Mouse (Mus musculus) spleen, adult 12 weeks (tissue): ENCODE data around the gene Tmem132b.

Experiments
- DNase-seq: peaks from one replicate; pipeline ENCODE4 v3.0.0; 2022; ENCODE audit warnings: low spot score

Tmem132b gene

DNA sequence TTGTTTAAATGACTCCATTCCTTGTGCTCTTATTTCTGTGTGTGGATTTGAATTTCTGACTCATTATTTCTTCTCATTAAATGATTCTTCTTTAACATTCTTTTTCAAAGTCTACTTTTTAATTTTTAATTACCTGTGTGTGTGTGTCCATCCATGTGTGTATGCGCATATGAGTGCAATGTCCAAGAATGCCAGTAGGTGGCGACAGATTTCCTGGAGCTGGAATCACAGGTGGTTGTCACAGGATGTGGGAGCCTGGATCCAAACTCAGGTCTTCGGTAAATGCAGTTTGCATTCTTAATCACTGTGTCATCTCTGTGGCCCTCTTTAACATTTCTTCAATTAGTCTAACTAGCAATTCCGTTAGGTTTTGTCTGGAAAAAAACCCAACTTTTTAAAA, 240.7 kb downstream of the Tmem132b start:
- DNase-seq: no peak

DNA sequence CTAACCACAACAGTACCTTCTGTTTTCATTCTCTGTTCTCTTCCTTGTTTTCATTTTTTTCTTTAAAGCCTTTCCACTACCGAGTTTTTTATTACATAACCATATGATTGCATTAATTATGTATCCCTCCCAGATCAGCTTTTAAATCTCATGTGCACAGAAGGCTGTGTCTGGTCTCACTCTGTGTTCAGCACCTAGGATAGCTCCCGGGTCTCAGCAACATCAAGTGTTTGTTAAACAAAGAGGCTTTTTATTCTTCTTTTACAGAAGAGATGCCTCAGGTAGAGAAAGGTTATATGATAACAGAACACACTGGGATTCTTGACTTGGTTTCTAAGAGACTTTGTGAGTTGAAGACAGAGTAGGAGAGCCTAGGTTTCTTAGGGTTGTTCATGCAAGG, 241.2 kb downstream of the Tmem132b start:
- DNase-seq: no peak

DNA sequence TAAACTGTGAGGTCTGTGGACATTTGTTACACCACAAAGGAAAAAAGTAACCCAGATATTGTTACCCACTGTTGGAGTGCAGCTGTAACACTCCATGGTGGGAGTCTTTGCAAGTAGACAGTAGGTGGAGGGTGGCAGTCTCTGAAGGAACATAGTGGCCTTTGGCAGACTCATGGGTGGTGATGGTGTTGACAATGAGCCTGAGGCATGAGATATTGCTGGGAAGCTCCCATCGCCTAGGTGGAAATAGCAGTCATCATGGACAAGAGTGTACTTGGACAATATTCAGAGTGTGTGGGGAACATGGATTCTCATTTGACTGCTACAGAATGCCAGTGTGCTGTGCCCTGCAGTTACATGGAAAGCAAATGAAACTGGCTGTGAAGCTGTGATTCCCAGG, 248.8 kb downstream of the Tmem132b start:
- DNase-seq: no peak

DNA sequence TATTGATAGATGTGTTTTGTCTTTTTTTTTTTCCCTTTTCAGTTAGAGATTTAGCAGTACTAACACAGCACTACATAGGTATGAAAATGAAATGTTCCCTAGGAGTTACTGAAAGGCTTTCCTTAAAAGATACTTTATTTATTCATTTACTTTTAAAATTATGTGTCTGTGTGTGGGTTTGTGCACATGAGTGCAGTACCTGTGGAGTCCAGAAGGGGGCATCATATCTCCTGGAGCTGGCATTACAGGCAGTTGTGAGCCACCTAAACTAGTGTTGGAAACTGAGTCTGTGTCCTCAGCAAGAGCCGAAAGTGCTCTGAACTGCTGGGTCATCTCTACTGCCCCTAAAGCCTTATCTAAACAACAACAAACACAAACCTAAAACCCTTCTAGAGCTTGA, 261.1 kb downstream of the Tmem132b start:
- no peak for DNase-seq

DNA sequence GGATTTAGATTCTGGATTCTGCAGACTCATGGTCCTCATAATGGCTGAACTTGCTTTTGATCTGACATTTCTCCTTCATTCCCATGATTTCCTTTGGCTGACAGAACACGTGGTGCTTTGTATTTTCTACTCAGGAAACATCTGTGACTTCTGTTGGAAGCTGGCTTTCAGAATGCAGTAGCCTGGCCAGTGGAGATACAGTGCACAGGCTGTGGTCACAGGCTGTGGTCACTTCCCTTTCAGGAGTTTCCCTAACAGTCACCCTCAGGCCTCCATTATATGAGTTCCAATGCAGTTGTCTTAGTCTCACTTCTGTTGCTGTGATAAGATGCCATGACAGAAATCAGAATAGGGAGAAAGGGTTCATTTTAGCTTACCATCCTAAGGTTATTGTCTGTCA, 262.7 kb downstream of the Tmem132b start:
- no peak for DNase-seq

DNA sequence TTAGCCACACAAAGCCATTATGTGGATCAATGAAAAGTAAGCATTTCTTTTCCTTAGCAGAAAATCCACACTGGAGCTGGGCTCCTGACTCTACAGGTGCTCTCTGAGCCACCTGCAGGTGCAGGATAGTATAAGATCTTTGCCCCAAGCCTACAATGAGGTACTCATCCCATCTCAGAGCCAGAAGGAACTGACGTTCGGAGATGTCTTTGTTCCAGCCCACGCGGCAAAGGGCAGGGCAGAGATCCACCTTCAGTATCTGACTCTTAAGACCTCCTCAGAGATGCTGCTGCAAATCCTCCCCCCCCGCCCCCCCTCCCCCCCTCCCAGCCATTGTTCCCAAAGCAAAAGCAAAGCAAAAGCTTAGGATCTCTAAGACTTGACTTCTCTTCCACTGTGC, 268.0 kb downstream of the Tmem132b start:
- no peak for DNase-seq

DNA sequence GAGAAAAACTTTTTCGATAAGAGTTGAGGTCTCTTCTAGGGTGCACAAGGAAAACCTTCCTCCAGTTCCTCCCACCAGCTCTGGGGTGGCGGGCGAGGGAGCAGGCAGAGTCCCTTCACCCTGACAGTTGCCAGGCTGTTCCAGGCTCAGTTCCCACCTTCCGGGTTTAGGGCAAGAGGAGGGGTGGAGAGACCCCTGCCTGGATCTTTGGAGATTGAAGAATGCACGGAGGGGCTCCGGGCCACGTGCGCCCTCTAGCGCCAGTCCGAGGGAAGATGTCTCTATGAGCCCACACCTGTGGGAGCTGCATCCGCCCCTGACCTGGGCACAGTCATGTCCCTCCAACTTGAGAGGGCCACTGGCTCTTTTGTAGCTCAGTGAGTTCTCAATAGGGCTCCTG, 268.5 kb downstream of the Tmem132b start:
- DNase-seq: no peak

DNA sequence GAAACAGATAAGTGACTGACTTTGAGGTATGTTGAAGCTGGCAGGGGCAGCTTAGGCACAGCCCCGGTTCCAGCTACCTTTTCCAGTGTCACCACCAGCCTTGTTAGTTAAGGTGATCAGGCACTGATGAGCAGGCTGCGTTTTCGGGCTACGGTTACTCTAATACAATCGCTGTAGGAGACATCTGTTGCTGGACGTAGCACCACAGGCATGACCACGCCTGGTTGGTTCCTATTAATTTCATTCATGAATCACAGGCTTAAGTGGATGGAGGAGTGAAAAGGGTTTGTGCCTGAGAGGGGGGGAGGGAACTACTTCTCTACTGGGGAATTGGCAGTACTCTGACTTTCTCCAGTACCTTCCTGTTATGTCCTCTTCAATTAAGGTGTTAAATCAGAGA, 271.2 kb downstream of the Tmem132b start:
- DNase-seq: no peak

DNA sequence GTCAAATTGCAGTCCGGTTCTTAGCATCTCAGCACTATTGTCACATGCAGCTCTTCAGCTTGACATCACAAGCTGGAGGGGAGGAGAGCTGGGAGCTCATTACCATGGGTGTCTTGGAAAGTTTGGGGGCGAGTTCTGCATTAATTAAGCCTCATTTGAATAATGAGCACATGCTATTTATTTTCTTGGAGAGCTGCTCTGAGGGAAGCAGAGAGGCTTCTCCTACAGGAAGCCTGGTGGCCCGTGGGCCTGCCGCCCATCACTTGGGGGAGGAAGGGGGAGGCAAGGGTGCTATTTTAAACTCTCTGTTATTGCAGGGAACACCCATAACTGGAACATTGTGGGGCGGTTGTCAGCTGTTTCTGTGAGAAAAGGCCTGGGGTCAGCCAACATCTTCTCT, 273.8 kb downstream of the Tmem132b start:
- no peak for DNase-seq

DNA sequence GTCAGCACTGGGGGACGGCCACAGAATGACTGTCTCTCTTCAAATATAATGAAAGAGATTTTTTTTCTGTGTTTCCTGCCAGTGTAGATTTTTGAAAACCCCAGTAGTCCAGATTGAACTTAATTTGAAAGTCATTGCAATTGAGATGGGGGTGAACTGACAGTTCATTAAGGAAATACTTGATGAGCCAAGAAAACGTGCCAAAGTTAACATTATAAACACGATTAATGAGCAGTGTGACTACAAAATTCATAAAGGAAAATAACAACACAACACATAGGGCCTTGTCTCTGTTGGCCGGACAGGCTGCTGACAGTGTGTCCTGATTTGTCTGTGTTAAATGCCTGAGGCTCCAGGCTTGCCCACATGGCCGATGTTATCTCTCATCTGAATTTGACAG, 276.3 kb downstream of the Tmem132b start:
- no peak for DNase-seq

DNA sequence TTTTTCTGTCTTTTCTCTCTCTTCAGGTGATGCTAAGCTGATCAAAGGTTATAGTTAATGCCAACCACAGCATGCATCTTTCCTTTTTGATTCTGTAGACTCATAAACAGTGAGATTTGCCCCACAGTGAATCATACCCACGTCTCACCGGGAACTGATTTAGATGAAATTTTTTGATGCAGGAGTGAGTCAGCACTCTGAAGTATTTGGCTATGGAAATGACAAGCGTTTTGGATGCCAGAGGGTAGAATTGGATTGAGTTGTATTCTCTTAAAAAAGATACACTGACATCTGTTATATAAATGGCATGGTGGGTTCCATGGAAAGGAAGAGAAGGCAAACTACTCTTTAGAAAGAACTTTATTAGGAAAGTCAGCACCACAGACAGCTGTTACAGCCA, 297.8 kb downstream of the Tmem132b start:
- DNase-seq: no peak

DNA sequence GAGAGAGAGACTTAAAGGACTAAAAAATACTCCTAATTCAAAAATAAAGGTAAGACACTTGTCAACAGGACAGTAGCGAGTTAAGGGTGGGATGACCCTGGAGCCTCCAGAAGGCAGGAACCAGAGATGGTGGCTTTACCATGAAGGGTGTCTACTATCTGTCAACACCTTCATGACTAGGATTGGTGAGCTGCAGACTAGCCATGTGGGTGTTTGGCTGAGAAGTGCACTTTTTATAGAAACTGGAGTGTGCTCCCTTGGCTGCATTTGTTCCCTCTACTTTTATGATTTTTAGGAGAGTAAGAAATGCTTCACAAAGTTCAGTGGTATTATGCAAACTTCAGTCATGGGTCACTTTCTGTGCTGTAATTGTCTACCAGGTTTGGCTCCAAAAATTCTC, 304.3 kb downstream of the Tmem132b start:
- DNase-seq: no peak

DNA sequence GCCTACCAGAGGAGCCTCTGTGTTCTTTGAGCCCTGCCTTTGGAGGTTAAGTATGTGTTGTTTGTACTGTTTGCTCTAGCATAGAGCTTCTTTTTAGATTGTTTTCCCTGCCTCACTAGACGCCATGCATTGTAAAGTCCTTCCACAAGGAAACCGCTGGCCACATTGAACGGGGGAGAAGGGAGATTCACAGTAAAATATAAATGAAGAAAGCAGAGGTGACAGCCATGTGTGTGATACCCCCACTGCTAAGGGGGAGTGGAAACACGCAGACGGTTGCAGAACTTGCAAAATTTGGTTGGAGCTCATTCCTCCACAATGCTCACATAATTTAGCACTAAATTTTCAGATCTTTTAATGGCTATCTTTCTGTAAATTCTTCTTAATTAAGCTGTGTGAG, 305.2 kb downstream of the Tmem132b start:
- DNase-seq: no peak
